ENCODE assay signal across 24 mouse cellular contexts in the genomic region with DNA sequence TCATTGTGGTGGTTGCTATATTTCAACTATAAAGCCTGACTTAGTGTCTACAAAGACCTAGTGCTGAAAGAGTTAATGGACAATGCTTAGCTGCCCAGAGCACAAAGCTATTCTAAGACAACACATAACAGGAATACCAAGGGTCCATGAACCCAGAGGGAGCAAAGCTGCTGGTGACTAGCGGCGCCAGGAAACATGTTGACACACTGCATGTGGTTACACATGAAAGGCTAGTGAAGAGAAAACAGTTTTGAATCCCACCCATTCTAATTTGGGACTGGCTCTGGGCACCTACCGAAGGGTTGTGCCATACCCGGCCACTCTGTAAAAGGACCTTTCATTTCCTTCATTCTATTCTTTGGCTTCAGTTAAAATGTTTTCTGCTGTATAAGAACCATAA.
DNase-seq lines count a peak whose midpoint lies in the region; ATAC-seq and TF ChIP-seq lines count a peak whose summit lies in the region.
"Had no signal": no experiment of that assay in that cellular context is flagged by ENCODE, and none has a peak within 500 bp of the region (broad histone marks: within the 10 kb centered on the region; RNA-seq: fewer than 3 reads in every experiment).

No protein-coding gene starts in this region.

- 0 out of 2 replicates have a peak overlapping the region, but pooled peaks have one; percentile 3 for H3K4me2 ChIP-seq in heart, postnatal 0 days (ENCODE audit: low read depth, low read length)
- H3K4me2 ChIP-seq in liver, postnatal 0 days (ENCODE audit: low read depth, low read length) = no peak overlapping the region
- peak overlapping the region; percentile 20 for H3K4me2 ChIP-seq in myocyte (ENCODE audit: low read depth)
- H3K4me2 ChIP-seq: forebrain, embryonic 13.5 days; hindbrain, embryonic 12.5 days; limb, embryonic 15.5 days; neural tube, embryonic 15.5 days had no signal

- peak overlapping the region; percentile 70; the same call in 1 of the 2 replicates for H3K27ac ChIP-seq in heart, embryonic 10.5 days
- peak overlapping the region; percentile 5; the same call in 1 of the 2 replicates for H3K27ac ChIP-seq in heart, postnatal 0 days (ENCODE audit: low read depth)
- H3K27ac ChIP-seq in liver, adult 2 months (replicated peaks; ENCODE audit: insufficient read depth, low read depth, low read length) = no peak overlapping the region
- H3K27ac ChIP-seq in liver, postnatal 0 days (ENCODE audit: low read depth) = no peak overlapping the region
- H3K27ac ChIP-seq: forebrain, embryonic 13.5 days; hindbrain, embryonic 12.5 days; limb, embryonic 15.5 days; neural tube, embryonic 15.5 days had no signal

- no peaks in the 10 kb centered on the region for H3K79me2 ChIP-seq in liver, adult 2 months (ENCODE audit: control insufficient read depth, insufficient read depth, low read length)
- H3K79me2 ChIP-seq in myocyte (ENCODE audit: control insufficient read depth, insufficient read depth) = peaks cover 23% of the 10 kb centered on the region

- no peak for TF ChIP-seq EP300 in heart, postnatal 0 days (IDR thresholded peaks at IDR 0.05; ENCODE audit: low read depth)
- TF ChIP-seq EP300 in liver, postnatal 0 days (IDR thresholded peaks at IDR 0.05; ENCODE audit: low read depth) = no peak

- WGBS in heart, embryonic 10.5 days = 28% methylated on average over 4 of the region's 4 CpGs
- WGBS in heart, postnatal 0 days = 21% methylated on average over 4 of the region's 4 CpGs
- WGBS in liver, adult 2 months = 32% methylated on average over 4 of the region's 4 CpGs
- 56% methylated on average over 4 of the region's 4 CpGs for WGBS in liver, postnatal 0 days (ENCODE audit: insufficient replicate concordance)

- H3K36me3 ChIP-seq in heart, embryonic 10.5 days = no peaks in the 10 kb centered on the region
- no peaks in the 10 kb centered on the region for H3K36me3 ChIP-seq in heart, postnatal 0 days (replicated peaks; ENCODE audit: control insufficient read depth, insufficient read depth, low read length)
- no peaks in the 10 kb centered on the region; the same call in 1 of the 2 replicates for H3K36me3 ChIP-seq in liver, adult 2 months (ENCODE audit: control insufficient read depth, insufficient read depth, low read length)
- H3K36me3 ChIP-seq in liver, postnatal 0 days (replicated peaks; ENCODE audit: insufficient read depth, low read length) = no peaks in the 10 kb centered on the region
- H3K36me3 ChIP-seq in myocyte (ENCODE audit: control insufficient read depth, insufficient read depth) = no peaks in the 10 kb centered on the region
- H3K36me3 ChIP-seq: hindbrain, embryonic 12.5 days; limb, embryonic 15.5 days; neural tube, embryonic 15.5 days had no signal

- H3K9me3 ChIP-seq in heart, embryonic 10.5 days = no peaks in the 10 kb centered on the region
- H3K9me3 ChIP-seq in heart, postnatal 0 days (replicated peaks; ENCODE audit: control insufficient read depth, low read length) = no peaks in the 10 kb centered on the region
- H3K9me3 ChIP-seq in liver, postnatal 0 days (ENCODE audit: low read length) = no peaks in the 10 kb centered on the region
- H3K9me3 ChIP-seq: forebrain, embryonic 13.5 days; hindbrain, embryonic 12.5 days; limb, embryonic 15.5 days; neural tube, embryonic 15.5 days had no signal

- ATAC-seq in heart, postnatal 0 days (ENCODE audit: insufficient read depth, low read depth) = no peak
- no peak for ATAC-seq in liver, postnatal 0 days
- ATAC-seq: forebrain, embryonic 13.5 days; inflammation-experienced regulatory T-cells, adult 6 months had no signal

- no peak overlapping the region for H3K4me3 ChIP-seq in heart, embryonic 10.5 days
- no peak overlapping the region for H3K4me3 ChIP-seq in heart, postnatal 0 days (ENCODE audit: low read depth, low read length)
- no peak overlapping the region for H3K4me3 ChIP-seq in liver, adult 2 months (ENCODE audit: insufficient read depth, low read depth, low read length)
- no peak overlapping the region for H3K4me3 ChIP-seq in liver, postnatal 0 days (ENCODE audit: low read depth, low read length)
- no peak overlapping the region for H3K4me3 ChIP-seq in myocyte
- H3K4me3 ChIP-seq: erythroblast, embryonic 14.5 days; forebrain, embryonic 13.5 days; hindbrain, embryonic 12.5 days; limb, embryonic 15.5 days; neural tube, embryonic 15.5 days had no signal

- DNase-seq in heart, embryonic 10.5 days (ENCODE audit: low spot score) = no peak
- no peak for DNase-seq in heart, postnatal 36 days
- DNase-seq in heart, postnatal 0 days (ENCODE audit: low spot score) = peak; percentile 22
- no peak for DNase-seq in heart, postnatal 14 days
- peak; percentile 36 for DNase-seq in liver, adult 2 months (ENCODE audit: extremely low read depth, low read depth, low spot score)
- no peak for DNase-seq in liver, postnatal 0 days
- no peak for DNase-seq in gastrocnemius, adult 8-10 months (ENCODE audit: low spot score in 2 of 2)
- DNase-seq: adrenal gland, postnatal 25 days; B cell, adult 2 months; cerebellum, adult 11 months; gastrocnemius, postnatal 36 days; kidney, adult 2 months; layer of hippocampus, postnatal 36 days; midbrain, embryonic 14.5 days; right cerebral cortex, postnatal 14 days; spleen, adult 18-20 months; thymus, postnatal 25 days had no signal

- intact Hi-C loops in heart, postnatal 36 days (cut with DNase I) = no loop called here
- intact Hi-C loops in heart, postnatal 14 days (cut with DNase I) = no loop called here

- H3K9ac ChIP-seq in heart, postnatal 0 days (replicated peaks; ENCODE audit: low read depth, low read length) = no peak overlapping the region
- H3K9ac ChIP-seq in liver, adult 2 months (ENCODE audit: low read depth, low read length) = no peak overlapping the region
- no peak overlapping the region for H3K9ac ChIP-seq in liver, postnatal 0 days (replicated peaks)
- H3K9ac ChIP-seq: forebrain, embryonic 13.5 days; hindbrain, embryonic 12.5 days; limb, embryonic 15.5 days; neural tube, embryonic 15.5 days had no signal

- peaks cover 58% of the 10 kb centered on the region for H3K4me1 ChIP-seq in heart, embryonic 10.5 days
- H3K4me1 ChIP-seq in heart, postnatal 0 days (ENCODE audit: control insufficient read depth, insufficient read depth) = peaks cover 61% of the 10 kb centered on the region
- peaks cover 4% of the 10 kb centered on the region; the same call in 1 of the 2 replicates for H3K4me1 ChIP-seq in liver, adult 2 months (ENCODE audit: control insufficient read depth, insufficient read depth, low read length)
- H3K4me1 ChIP-seq in liver, postnatal 0 days (ENCODE audit: insufficient read depth) = peaks cover 6% of the 10 kb centered on the region
- H3K4me1 ChIP-seq: hindbrain, embryonic 12.5 days; limb, embryonic 15.5 days had no signal

- no peak for TF ChIP-seq CTCF in heart, postnatal 0 days (IDR thresholded peaks at IDR 0.05; ENCODE audit: low read depth)
- no peak for TF ChIP-seq CTCF in liver, adult 2 months (IDR thresholded peaks at IDR 0.05; ENCODE audit: low read depth, low read length)
- TF ChIP-seq CTCF in liver, postnatal 0 days (IDR thresholded peaks at IDR 0.05; ENCODE audit: low read depth) = no peak

- H3ac ChIP-seq in myocyte (ENCODE audit: control insufficient read depth, insufficient read length) = no peak overlapping the region

- no peaks in the 10 kb centered on the region for H3K27me3 ChIP-seq in heart, embryonic 10.5 days (ENCODE audit: insufficient read depth, poor library complexity, severe bottlenecking)
- no peaks in the 10 kb centered on the region for H3K27me3 ChIP-seq in heart, postnatal 0 days (ENCODE audit: control insufficient read depth, insufficient read depth, low read length)
- no peaks in the 10 kb centered on the region for H3K27me3 ChIP-seq in liver, adult 2 months (ENCODE audit: control insufficient read depth, insufficient read depth, low read length)
- H3K27me3 ChIP-seq in liver, postnatal 0 days (ENCODE audit: insufficient read depth, low read length) = no peaks in the 10 kb centered on the region
- H3K27me3 ChIP-seq in myocyte (ENCODE audit: control insufficient read depth, insufficient read depth, insufficient read length) = no peaks in the 10 kb centered on the region
- H3K27me3 ChIP-seq: forebrain, embryonic 13.5 days; hindbrain, embryonic 12.5 days; limb, embryonic 15.5 days; neural tube, embryonic 15.5 days had no signal

- no peak for TF ChIP-seq POLR2A in liver, adult 2 months (IDR thresholded peaks at IDR 0.05; ENCODE audit: extremely low read depth, insufficient read depth, low read length)
- TF ChIP-seq POLR2A in myocyte (IDR thresholded peaks at IDR 0.05; ENCODE audit: insufficient read length, low read depth) = no peak

TF ChIP-seq in myocyte, 11 proteins besides CTCF, POLR2A, EP300 and RAD21:
- TF ChIP-seq MYOD1 (IDR thresholded peaks at IDR 0.05; ENCODE audit: control insufficient read depth in 1 of 3, insufficient read length in 2 of 3, low read depth in 2 of 3) (no peak), CEBPB (IDR thresholded peaks at IDR 0.05; ENCODE audit: insufficient read depth, poor library complexity, severe bottlenecking) (no peak), SRF (IDR thresholded peaks at IDR 0.05; ENCODE audit: control insufficient read depth, insufficient read length, low read depth) (no peak), MAX (IDR thresholded peaks at IDR 0.05; ENCODE audit: low read depth) (no peak), E2F4 (IDR thresholded peaks at IDR 0.05; ENCODE audit: insufficient read depth) (no peak), TCF12 (IDR thresholded peaks at IDR 0.05; ENCODE audit: insufficient read depth, poor library complexity, severe bottlenecking) (no peak), TCF3 (IDR thresholded peaks at IDR 0.05; ENCODE audit: insufficient read length, low read depth) (no peak)

Comparison
In these comparisons a context has a peak if more than half of its experiments do, and no peak if none do; other contexts are left out.
1. DNase-seq: peak in heart, postnatal 0 days (single experiment) and liver, adult 2 months (single experiment); none in heart, embryonic 10.5 days (single experiment), heart, postnatal 36 days (0 of 2), heart, postnatal 14 days (0 of 2), liver, postnatal 0 days (single experiment) and gastrocnemius, adult 8-10 months (0 of 2).
2. H3K27ac ChIP-seq: peak in heart, embryonic 10.5 days (single experiment) and heart, postnatal 0 days (single experiment); none in liver, adult 2 months (single experiment) and liver, postnatal 0 days (single experiment).